Mouse (Mus musculus) cerebellum, adult 8-10 months (tissue): ENCODE results near the gene F12.
"Not testable (repeated sequence)": the region's sequence is repeated elsewhere in the genome, so short reads cannot be mapped to it uniquely, and the experiment has no call there.

Experiments
- DNase-seq: peaks from one replicate; pipeline ENCODE4 v3.0.0; 2022

The F12 gene

DNA sequence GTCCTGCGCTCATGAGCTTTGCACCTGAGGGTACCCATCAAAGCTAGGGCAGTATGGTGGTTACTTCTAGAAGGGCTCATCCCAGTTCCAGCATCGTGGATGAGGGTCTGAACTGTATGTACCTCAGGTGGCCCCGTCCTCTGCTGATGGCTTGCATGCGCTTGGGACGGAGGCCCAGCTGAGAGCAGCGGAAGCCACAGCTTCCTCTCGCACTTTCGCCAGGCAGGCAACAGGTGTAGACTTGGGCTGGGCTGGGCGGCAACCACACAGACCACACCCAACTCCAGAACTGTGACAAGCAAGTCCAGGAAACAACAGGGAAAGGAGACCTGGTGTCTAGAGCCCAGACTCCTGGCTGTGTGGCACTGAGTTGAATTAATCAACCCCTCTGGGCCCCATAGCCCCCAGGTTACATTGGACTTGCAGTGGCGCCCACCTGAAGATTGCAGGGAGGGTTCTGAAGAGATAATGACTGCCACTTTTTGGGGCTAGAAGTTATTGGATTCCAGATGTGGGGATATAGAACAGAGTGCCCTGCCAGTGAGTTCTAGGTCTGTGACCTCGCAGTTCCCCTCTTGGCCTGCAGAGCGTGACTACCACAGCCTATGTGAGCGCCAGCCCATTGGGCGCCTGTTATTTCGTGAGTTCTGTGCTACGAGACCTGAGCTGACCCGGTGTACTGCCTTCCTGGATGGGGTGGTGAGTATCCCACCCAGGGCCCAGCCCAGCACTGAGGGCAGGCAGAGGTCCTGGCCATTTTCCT lies 23.3 kb upstream of the F12 start:
- no peak for DNase-seq

DNA sequence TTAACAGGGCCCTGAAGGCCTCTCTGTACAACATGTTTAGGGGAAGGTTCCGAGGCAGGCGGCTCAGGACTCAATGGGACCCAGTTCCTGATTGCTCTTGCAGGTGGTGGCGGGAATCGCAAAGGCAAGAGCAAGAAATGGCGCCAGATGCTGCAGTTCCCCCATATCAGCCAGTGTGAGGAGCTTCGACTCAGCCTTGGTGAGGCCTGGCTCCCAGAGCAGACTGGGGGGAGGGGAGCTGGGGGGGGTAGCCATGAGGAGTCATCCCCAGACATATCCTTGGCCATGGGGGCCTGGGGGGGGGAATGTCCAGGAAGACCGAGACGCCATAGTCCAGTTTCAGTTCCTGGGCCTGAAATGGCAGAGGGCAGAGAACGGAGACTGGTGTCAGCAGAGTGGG lies 22.6 kb upstream of the F12 start:
- no peak for DNase-seq

GRCm38 (mm10) chr13:55448131-55448530 lies 21.5 kb upstream of the F12 start:
- no peak for DNase-seq

- no peak for DNase-seq
Observed at GRCm38 (mm10) chr13:55447543-55447943, 20.9 kb upstream of the F12 start.

- no peak for DNase-seq
Observed at GRCm38 (mm10) chr13:55446483-55447105, 20.0 kb upstream of the F12 start.

GRCm38 (mm10) chr13:55445361-55446091 lies 18.9 kb upstream of the F12 start:
- no peak for DNase-seq

DNA sequence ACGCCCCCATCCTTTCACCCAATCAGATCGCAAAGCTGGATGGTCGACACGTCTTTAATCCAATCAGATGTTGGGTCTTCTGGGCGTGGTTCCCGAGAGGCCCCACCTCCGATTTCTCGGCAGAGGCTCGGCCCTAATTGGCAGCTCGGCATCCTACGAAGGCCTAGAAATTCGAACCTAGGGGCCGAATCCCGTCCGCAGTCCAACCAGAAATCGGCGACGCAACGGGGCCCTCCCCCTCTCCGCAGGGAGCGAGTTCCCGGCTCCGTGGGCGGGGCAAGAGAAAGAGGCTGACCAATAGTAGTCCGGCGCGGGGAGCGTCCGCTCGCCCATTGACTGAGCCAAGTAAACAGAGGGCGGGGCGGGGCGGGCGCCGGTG lies 18.3 kb upstream of the F12 start, which contains the start of gene Grk6:
TSS of gene Grk6 (plus strand) at position 136 of the 379 bp plus-strand sequence.
- peak; percentile 99 for DNase-seq

DNA sequence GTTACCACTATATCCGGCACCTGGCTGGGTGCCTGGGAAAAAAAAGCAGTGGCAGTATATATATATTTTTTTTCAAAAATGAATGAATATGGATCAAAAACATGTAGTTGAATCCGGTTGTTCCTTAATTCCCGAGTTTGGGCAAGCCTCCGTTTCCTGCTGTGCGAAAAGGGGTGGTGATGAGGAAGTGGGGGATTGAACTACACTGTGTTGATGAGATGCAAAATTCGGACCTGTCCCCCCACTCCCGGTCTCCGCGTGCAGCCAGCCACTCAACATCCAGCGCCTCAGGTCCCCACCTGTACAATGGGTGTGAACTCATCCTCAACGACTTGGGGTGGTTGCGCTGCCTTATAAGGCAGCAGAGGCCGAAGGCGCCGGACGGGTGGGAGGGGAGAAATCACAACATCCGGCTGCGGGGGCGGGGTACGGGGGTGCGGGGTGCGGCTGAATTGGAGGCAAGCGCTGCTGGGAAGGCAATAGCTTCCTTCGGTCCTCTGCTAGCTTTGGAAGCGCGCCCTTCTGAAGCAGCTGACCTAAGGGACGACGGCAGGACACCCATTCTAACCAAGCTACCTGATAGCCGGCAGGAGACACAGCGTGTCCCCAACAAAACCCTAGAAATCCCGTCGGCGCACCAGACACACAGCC lies 17.8 kb upstream of the F12 start:
- no peak for DNase-seq

DNA sequence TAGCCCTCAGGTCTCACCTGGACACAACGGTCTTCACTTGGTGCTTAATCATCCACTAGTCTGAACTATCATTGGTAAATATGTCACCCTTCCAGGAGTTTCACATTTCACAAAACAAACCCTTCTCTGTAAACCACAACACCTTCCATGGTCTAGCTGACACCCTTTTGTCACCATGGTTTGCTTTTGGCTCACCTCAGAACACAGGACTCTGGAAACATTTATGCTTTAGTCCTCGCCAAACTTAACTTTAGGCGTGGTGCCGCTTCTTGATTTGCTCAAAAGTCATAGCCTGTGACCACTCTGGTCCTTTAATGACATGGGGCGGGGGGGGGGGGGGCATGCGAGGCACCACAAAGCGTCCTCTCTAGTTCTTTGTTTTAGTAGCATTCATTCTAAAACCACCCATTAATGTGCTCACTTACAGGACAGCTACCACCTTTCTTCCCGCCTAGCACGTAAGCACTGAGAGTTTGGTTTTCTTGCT lies 17.2 kb upstream of the F12 start:
- no peak for DNase-seq

- DNase-seq, result not testable (repeated sequence)
Observed at GRCm38 (mm10) chr13:55437111-55437629, 10.6 kb upstream of the F12 start.

- no peak for DNase-seq
Observed at GRCm38 (mm10) chr13:55431889-55432685, 5.5 kb upstream of the F12 start.

GRCm38 (mm10) chr13:55430566-55430965 lies 4.0 kb upstream of the F12 start:
- DNase-seq, result no peak

- no peak for DNase-seq
Observed at GRCm38 (mm10) chr13:55429226-55429888, 2.8 kb upstream of the F12 start.

GRCm38 (mm10) chr13:55420933-55421800 lies 5.4 kb downstream of the F12 start:
- peak; percentile 56 for DNase-seq

- DNase-seq, result no peak
Observed at GRCm38 (mm10) chr13:55420018-55420932, 6.3 kb downstream of the F12 start.

- no peak for DNase-seq
Observed at GRCm38 (mm10) chr13:55419142-55419541, 7.5 kb downstream of the F12 start.

DNA sequence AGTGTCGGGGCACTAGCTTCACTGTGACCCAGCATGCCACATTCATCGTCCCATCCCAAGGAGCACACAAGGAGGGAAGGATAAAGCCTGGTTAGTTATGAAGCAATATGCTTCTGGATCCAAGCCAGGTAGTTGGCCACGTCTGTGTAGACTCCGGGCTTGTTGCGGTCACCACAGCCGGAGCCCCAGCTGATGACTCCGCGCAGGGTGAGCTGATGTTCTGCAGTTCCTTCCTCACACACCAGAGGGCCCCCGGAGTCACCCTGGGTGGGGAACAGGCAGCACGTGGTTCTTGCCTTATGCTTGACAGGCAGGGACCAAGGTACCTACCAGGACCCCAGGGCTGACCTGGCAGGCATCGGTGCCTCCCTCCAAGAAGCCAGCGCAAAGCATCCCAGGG lies 8.6 kb downstream of the F12 start:
- DNase-seq, result peak; percentile 86

GRCm38 (mm10) chr13:55414743-55415380 lies 11.7 kb downstream of the F12 start, which contains the start of gene Pfn3:
Gene Pfn3, minus strand, starts transcription at chr13:55415232.
- no peak for DNase-seq

DNA sequence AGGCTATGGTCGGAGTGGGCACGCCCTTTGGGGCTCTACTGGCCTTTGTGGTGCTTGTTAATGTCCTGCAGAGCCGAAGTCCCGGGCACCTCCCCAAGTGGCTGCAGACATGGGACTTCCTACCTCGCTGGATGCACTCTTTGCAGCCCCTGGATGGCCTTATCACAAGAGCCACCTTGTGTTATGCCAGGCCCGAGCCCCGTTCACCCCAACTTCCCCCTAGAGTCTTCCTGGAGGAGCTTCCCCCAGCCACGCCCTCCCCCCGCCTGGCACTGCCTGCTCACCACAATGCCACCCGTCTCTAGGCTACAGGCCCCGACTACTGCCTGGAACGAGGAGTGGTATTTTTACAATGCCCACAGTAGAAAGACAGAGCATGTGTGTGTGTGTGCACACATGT lies 13.3 kb downstream of the F12 start:
- DNase-seq, result no peak
